Mouse (Mus musculus): ENCODE results near the gene Nhlrc3. TPM values are rescaled to one million over a fixed set of nuclear protein-coding genes. Genes with fewer than 3 reads are reported as not detected.

Nhlrc3 gene
- polyA plus RNA-seq, 1 experiment: 13.1 TPM

GRCm38 (mm10) chr3:53412259-53412658 is 50.9 kb downstream of the Nhlrc3 start:
- Histone ChIP-seq H3K4me1 (ENCODE audit: control insufficient read depth, insufficient read depth, low read length) (no peaks in the 10 kb centered on the region), H3K4me3 (replicated peaks; ENCODE audit: extremely low read depth, low read depth, low read length) (no peak overlapping the region)
- no peak for DNase-seq
- WGBS: 87% methylated on average over 5 of the region's 5 CpGs
- TF ChIP-seq POLR2A (IDR thresholded peaks at IDR 0.05; ENCODE audit: borderline replicate concordance, extremely low read depth, low read depth, low read length) (no peak), CTCF (IDR thresholded peaks at IDR 0.05; ENCODE audit: insufficient read depth, low read length) (no peak)

GRCm38 (mm10) chr3:53410031-53410430 is 53.1 kb downstream of the Nhlrc3 start:
- WGBS: 67% methylated on average over 6 of the region's 6 CpGs
- TF ChIP-seq CTCF (IDR thresholded peaks at IDR 0.05; ENCODE audit: insufficient read depth, low read length): no peak
- no peak for TF ChIP-seq POLR2A (IDR thresholded peaks at IDR 0.05; ENCODE audit: borderline replicate concordance, extremely low read depth, low read depth, low read length)
- Histone ChIP-seq H3K4me3 (replicated peaks; ENCODE audit: extremely low read depth, low read depth, low read length) (no peak overlapping the region), H3K4me1 (ENCODE audit: control insufficient read depth, insufficient read depth, low read length) (no peaks in the 10 kb centered on the region)
- no peak for DNase-seq

GRCm38 (mm10) chr3:53407145-53407544 is 56.0 kb downstream of the Nhlrc3 start:
- Histone ChIP-seq H3K4me1 (ENCODE audit: control insufficient read depth, insufficient read depth, low read length) (no peaks in the 10 kb centered on the region), H3K4me3 (replicated peaks; ENCODE audit: extremely low read depth, low read depth, low read length) (no peak overlapping the region)
- DNase-seq: no peak
- WGBS: 44% methylated on average over 1 of the region's 1 CpGs
- TF ChIP-seq POLR2A (IDR thresholded peaks at IDR 0.05; ENCODE audit: borderline replicate concordance, extremely low read depth, low read depth, low read length) (no peak), CTCF (IDR thresholded peaks at IDR 0.05; ENCODE audit: insufficient read depth, low read length) (no peak)

Other genes starting within 250 kb of the Nhlrc3 start
- 24.2 and 25.2 TPM in 2 replicates for gene Proser1, start 334 bp upstream of the Nhlrc3 start, polyA plus RNA-seq (2012; rRNA removed)
- gene Stoml3, start 25.3 kb upstream of the Nhlrc3 start, polyA plus RNA-seq (2012; rRNA removed): 0.06 TPM in 1 of 2 replicates, not detected in the other
- 1.0 and 1.1 TPM in 2 replicates for gene Frem2, start 194.0 kb upstream of the Nhlrc3 start, polyA plus RNA-seq (2012; rRNA removed)